Mouse (Mus musculus): ENCODE measurements around the gene Gm11077. TPM values are rescaled to one million over a fixed set of nuclear protein-coding genes. Genes with fewer than 3 reads are reported as not detected.
A peak's percentile ranks its signal among the peaks of the same experiment; 100 is the strongest.

Gm11077 gene
- polyA plus RNA-seq, 1 experiment from 2014 or later: not detected

DNA sequence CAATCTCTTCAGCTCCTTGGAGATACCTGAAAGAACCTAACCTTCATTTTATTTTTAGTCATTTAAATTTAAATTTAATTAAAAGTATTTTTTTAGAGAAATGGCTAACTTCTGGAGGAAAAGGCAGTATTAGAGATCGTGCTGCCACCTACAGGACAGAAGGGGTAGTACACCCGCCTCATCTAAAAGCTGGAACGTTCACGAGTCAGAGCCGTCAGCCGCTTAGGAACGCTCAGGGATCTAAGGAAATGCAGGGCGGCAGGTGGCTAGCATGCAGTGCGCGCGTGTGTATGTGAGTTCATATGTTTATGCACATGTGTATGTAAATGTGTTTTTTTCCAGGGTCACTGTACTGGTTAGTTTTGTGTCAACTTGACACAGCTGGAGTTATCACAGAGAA, 16.3 kb upstream of the Gm11077 start:
- Histone ChIP-seq H3K9me3 (ENCODE audit: low read depth, low read length) (no peaks in the 10 kb centered on the region), H3K27me3 (ENCODE audit: insufficient read depth, low read length) (no peaks in the 10 kb centered on the region), H3K27ac (ENCODE audit: low read depth) (no peak overlapping the region), H3K4me2 (no peak overlapping the region), H3K4me1 (ENCODE audit: insufficient read depth) (0 out of 2 replicates have a peak, but pooled peaks cover 1% of the 10 kb centered on the region), H3K9ac (no peak overlapping the region), H3K4me3 (ENCODE audit: low read depth, low read length) (no peak overlapping the region), H3K36me3 (ENCODE audit: insufficient read depth) (no peaks in the 10 kb centered on the region)
- peak; percentile 92 for TF ChIP-seq CTCF (IDR thresholded peaks at IDR 0.05; ENCODE audit: low read depth)
- ATAC-seq (ENCODE audit: insufficient read depth): peak; percentile 47
- peak; percentile 92 for DNase-seq
- WGBS: 7% methylated on average over 11 of the region's 11 CpGs

DNA sequence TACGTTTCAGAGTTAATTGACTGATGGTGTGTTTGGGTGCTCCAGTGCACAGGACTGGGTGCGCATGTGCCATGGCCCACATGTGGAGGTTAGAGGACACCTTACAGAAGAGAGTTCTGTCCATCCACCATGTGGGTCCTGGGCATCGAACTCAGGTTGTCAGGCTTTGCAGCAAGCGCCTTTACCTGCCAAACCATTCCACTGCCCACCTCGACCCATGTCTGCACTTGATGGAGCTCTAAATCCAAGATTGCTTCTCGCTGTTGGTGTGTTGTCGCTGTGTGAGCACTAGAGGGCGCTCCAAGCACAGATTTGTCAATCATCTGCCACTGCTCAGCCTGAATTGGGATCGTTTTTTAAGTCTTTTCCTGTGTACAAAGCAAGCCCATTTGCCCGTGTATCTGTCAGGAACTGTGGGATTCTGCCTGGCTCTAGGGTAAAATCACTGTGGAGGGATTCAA, 14.1 kb upstream of the Gm11077 start:
- 0 out of 2 replicates have a peak overlapping the region, but pooled peaks have one; percentile 15 for H3K4me2 ChIP-seq
- H3K9me3 ChIP-seq (ENCODE audit: low read depth, low read length): no peaks in the 10 kb centered on the region
- no peaks in the 10 kb centered on the region for H3K27me3 ChIP-seq (ENCODE audit: insufficient read depth, low read length)
- no peaks in the 10 kb centered on the region for H3K4me1 ChIP-seq (ENCODE audit: insufficient read depth)
- H3K36me3 ChIP-seq (ENCODE audit: insufficient read depth): no peaks in the 10 kb centered on the region
- 18% methylated on average over 10 of the region's 10 CpGs for WGBS
- no peak overlapping the region for H3K9ac ChIP-seq
- DNase-seq: peak; percentile 94
- TF ChIP-seq CTCF (IDR thresholded peaks at IDR 0.05; ENCODE audit: low read depth): peak; percentile 96
- H3K27ac ChIP-seq (ENCODE audit: low read depth): no peak overlapping the region
- peak; percentile 60 for ATAC-seq (ENCODE audit: insufficient read depth)
- no peak overlapping the region for H3K4me3 ChIP-seq (ENCODE audit: low read depth, low read length)

DNA sequence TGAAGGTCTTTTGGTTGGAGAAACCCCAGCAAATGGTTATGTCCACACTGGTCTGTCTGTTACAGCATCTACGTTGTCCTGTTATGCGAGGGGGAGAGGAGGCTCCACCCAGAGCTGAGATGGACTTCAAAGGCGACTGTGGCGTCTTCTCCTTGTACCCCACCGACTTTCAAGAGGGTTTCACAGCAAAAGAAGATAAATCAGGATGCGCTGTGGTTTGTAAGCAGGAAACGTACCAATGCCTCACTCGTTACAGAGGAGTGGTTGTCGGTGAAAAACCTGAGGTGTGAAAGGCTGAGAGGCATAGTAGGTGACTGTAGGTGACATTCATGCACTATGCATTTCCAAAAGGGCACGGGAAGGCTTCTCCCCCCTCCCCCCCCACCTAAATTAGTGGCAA, 7.0 kb upstream of the Gm11077 start:
- Histone ChIP-seq H3K9ac (no peak overlapping the region), H3K4me2 (no peak overlapping the region), H3K27me3 (ENCODE audit: insufficient read depth, low read length) (no peaks in the 10 kb centered on the region), H3K4me3 (ENCODE audit: low read depth, low read length) (no peak overlapping the region), H3K36me3 (ENCODE audit: insufficient read depth) (no peaks in the 10 kb centered on the region), H3K27ac (ENCODE audit: low read depth) (no peak overlapping the region), H3K9me3 (ENCODE audit: low read depth, low read length) (no peaks in the 10 kb centered on the region), H3K4me1 (ENCODE audit: insufficient read depth) (no peaks in the 10 kb centered on the region)
- ATAC-seq (ENCODE audit: insufficient read depth): no peak
- no peak for TF ChIP-seq CTCF (IDR thresholded peaks at IDR 0.05; ENCODE audit: low read depth)
- DNase-seq: no peak
- 61% methylated on average over 10 of the region's 10 CpGs for WGBS

DNA sequence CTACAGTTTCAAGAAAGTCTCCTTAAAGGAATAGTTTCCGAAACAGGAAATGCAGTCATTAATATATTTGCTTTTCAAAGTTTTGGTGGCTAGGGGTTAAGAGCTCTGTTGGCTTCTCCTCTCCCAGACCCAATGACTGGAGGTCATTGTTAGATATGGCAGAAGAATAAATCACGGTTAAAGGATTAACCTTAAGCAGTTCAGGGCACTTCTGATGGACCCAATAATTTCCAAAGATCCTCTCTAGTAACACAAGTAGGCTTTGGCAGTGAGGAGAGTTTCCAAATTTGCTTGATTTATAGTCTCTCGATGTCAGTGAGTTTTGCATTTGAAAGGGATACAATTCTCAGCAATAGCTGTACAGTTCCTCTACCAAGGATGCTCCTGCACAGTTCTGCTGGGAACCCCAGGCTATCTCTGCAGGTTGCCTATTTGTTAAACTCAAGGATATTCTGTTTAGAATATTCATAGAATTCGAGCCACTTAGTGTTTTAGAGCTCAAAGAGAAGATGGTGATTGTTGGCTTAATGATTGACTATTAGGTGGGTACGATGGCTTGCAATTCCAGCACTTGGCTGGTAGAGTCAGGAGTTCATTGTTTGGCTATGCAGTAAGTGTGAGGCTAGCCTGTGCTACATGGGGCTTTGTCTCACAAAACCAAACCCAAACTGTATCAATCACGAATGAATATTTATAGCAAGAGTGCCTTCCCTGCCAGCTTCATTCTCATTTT, 1.8 kb downstream of the Gm11077 start:
- H3K4me2 ChIP-seq: no peak overlapping the region
- H3K4me3 ChIP-seq (ENCODE audit: low read depth, low read length): no peak overlapping the region
- no peaks in the 10 kb centered on the region for H3K4me1 ChIP-seq (ENCODE audit: insufficient read depth)
- H3K36me3 ChIP-seq (ENCODE audit: insufficient read depth): no peaks in the 10 kb centered on the region
- no peak overlapping the region for H3K9ac ChIP-seq
- WGBS: 59% methylated on average over 6 of the region's 6 CpGs
- no peak for DNase-seq
- TF ChIP-seq CTCF (IDR thresholded peaks at IDR 0.05; ENCODE audit: low read depth): no peak
- no peaks in the 10 kb centered on the region for H3K9me3 ChIP-seq (ENCODE audit: low read depth, low read length)
- ATAC-seq (ENCODE audit: insufficient read depth): no peak
- no peaks in the 10 kb centered on the region for H3K27me3 ChIP-seq (ENCODE audit: insufficient read depth, low read length)
- no peak overlapping the region for H3K27ac ChIP-seq (ENCODE audit: low read depth)

DNA sequence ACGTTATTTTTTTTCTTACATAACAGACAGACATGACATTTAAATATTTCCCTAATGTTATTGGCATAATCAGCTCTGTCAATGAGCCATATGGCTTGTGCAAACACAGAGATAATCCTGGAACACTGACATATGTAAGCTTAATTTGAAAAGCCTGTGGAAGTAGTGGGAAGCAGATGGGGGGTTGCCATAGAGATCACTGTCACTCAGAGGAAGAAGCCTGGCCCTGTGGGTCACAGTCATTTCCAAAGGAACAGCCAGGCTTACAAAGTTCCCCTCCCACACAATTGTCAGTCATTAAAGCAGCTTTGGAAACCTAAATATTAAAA, 2.3 kb downstream of the Gm11077 start:
- no peaks in the 10 kb centered on the region for H3K9me3 ChIP-seq (ENCODE audit: low read depth, low read length)
- WGBS: 45% methylated on average over 1 of the region's 1 CpGs

DNA sequence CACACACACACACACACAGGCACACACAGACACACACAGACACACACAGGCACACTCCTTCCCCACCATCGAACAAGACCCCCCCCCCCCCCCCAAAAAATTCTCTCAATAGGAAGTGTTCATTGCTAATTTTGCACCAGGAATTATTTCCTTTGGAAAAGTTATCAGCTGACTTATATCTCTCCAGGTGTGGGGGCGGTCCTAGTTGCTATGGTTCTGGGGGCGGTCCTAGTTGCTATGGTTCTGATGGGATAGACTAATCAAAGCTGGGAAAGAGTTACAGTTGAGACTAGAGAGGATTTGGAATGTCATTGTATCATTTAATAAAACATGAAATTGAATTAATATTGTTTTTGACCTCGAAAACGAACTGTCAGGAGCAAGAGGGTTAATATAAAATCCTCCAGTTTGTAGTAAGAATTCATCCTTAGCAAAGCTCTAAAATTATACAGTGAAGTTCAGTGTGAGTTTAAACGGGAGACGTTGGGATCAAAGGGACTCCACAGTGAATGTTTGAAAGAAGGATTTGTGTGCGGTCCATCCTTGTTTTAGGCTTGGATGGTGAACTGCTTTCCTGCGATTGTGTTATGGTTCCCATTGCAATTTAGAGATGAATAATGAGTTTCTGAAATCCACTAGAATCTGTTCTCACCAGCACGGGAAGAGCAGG, 4.0 kb downstream of the Gm11077 start:
- Histone ChIP-seq H3K4me2 (peak overlapping the region; percentile 67), H3K9me3 (ENCODE audit: low read depth, low read length) (no peaks in the 10 kb centered on the region), H3K27ac (ENCODE audit: low read depth) (no peak overlapping the region), H3K36me3 (ENCODE audit: insufficient read depth) (no peaks in the 10 kb centered on the region), H3K4me3 (ENCODE audit: low read depth, low read length) (peak overlapping the region; percentile 23), H3K27me3 (ENCODE audit: insufficient read depth, low read length) (no peaks in the 10 kb centered on the region), H3K4me1 (ENCODE audit: insufficient read depth) (no peaks in the 10 kb centered on the region), H3K9ac (peak overlapping the region; percentile 40; the same call in 1 of the 2 replicates)
- peak; percentile 47; the same call in 1 of the 2 replicates for ATAC-seq (ENCODE audit: insufficient read depth)
- peak; percentile 29 for DNase-seq
- 25% methylated on average over 10 of the region's 10 CpGs for WGBS
- TF ChIP-seq CTCF (IDR thresholded peaks at IDR 0.05; ENCODE audit: low read depth): no peak

More for the DNA sequence above, 2.3 kb downstream of the Gm11077 start:
- no peaks in the 10 kb centered on the region for H3K36me3 ChIP-seq (ENCODE audit: insufficient read depth)
- H3K4me3 ChIP-seq (ENCODE audit: low read depth, low read length): no peak overlapping the region
- H3K4me2 ChIP-seq: no peak overlapping the region
- DNase-seq: peak; percentile 40
- H3K27me3 ChIP-seq (ENCODE audit: insufficient read depth, low read length): no peaks in the 10 kb centered on the region
- no peak for ATAC-seq (ENCODE audit: insufficient read depth)
- no peaks in the 10 kb centered on the region for H3K4me1 ChIP-seq (ENCODE audit: insufficient read depth)
- H3K9ac ChIP-seq: no peak overlapping the region
- no peak overlapping the region for H3K27ac ChIP-seq (ENCODE audit: low read depth)
- TF ChIP-seq CTCF (IDR thresholded peaks at IDR 0.05; ENCODE audit: low read depth): no peak

DNA sequence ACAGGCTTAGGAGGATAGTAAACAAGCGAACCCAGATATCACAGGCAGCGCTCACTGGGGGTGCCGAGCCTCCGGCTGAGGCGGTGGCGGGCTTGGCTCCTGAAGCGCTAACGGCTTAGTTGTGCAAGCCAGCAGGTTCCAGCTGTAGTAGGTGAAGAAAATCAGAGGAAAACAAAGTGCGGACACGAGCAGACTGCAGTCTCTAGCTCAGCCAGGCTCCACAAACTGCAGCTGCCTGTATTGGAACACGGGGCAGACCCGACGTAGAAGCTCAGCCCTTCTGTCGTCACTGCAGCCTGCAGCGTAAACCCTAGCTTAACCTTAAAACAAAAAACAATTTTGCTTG, 4.5 kb downstream of the Gm11077 start:
- ATAC-seq (ENCODE audit: insufficient read depth): peak; percentile 57; the same call in 1 of the 2 replicates
- DNase-seq: peak; percentile 61

More for the DNA sequence above, 4.5 kb downstream of the Gm11077 start:
- peak overlapping the region; percentile 67 for H3K4me2 ChIP-seq
- H3K36me3 ChIP-seq (ENCODE audit: insufficient read depth): no peaks in the 10 kb centered on the region
- H3K4me1 ChIP-seq (ENCODE audit: insufficient read depth): no peaks in the 10 kb centered on the region
- H3K27me3 ChIP-seq (ENCODE audit: insufficient read depth, low read length): no peaks in the 10 kb centered on the region
- no peak overlapping the region for H3K27ac ChIP-seq (ENCODE audit: low read depth)
- H3K4me3 ChIP-seq (ENCODE audit: low read depth, low read length): peak overlapping the region; percentile 23
- WGBS: 3% methylated on average over 15 of the region's 15 CpGs
- no peak for TF ChIP-seq CTCF (IDR thresholded peaks at IDR 0.05; ENCODE audit: low read depth)
- no peaks in the 10 kb centered on the region for H3K9me3 ChIP-seq (ENCODE audit: low read depth, low read length)
- peak overlapping the region; percentile 40 for H3K9ac ChIP-seq

All from lung, embryonic 14.5 days (tissue).